Mouse (Mus musculus): ENCODE results near the gene 1700016H13Rik. TPM values are rescaled to one million over a fixed set of nuclear protein-coding genes. Genes with fewer than 3 reads are reported as not detected.

Gene 1700016H13Rik
- total RNA-seq (2023): not detected

GRCm38 (mm10) chr5:103655346-103656118, at the start of gene 1700016H13Rik:
Gene 1700016H13Rik (minus strand): TSS chr5:103656010.

GRCm38 (mm10) chr5:103691624-103692530, 36.1 kb upstream of the 1700016H13Rik start, which contains the start of gene Aff1:
Gene Aff1 (plus strand): TSS chr5:103692374.

DNA sequence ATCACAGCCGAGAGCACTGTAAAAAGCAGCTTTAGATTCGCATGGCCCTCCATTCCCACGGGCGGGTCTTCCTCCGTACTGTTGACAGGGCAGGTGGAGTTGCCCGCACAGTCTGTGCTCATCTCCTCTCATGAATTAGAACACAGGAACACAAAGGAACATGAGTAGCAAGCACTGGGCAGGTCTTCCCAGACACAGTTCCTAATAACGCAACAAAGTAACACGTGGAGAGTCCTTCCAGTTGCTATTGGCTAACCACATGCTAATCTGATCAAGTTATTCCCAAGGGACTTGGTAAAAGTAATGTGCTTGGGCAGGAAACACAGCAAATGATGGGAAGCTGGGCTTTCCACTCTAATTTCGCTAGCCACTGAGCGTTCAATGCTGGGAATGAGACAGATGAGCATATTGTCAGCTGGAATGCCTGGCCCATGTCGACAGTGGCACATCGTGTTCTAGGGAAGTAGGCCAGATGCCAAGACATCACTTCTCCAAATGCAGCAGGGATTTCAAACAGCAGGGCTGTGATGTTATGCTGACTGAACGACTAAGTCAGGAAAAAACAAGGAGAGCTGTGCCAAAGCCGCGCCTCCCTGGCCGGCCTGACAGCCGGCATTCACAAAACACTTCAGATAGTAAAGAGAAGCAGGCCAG, 26.6 kb downstream of the 1700016H13Rik start, which contains the start of gene Slc10a6:
TSS of gene Slc10a6 (minus strand) at position 293 of the 654 bp plus-strand sequence.

Other genes starting within 250 kb of the 1700016H13Rik start
- gene Ptpn13, start 230.8 kb downstream of the 1700016H13Rik start, total RNA-seq (2023): under 1 TPM; 0.30 to 0.58 TPM
- not detected for gene Slc10a6, start 26.6 kb downstream of the 1700016H13Rik start, total RNA-seq (2023)
- 10 to 100 TPM; 64.8 to 68.0 TPM for gene Aff1, start 36.4 kb upstream of the 1700016H13Rik start, total RNA-seq (2023)